Mouse (Mus musculus): Measurements from ENCODE around the gene Bcl2l1.

Bcl2l1 gene

DNA sequence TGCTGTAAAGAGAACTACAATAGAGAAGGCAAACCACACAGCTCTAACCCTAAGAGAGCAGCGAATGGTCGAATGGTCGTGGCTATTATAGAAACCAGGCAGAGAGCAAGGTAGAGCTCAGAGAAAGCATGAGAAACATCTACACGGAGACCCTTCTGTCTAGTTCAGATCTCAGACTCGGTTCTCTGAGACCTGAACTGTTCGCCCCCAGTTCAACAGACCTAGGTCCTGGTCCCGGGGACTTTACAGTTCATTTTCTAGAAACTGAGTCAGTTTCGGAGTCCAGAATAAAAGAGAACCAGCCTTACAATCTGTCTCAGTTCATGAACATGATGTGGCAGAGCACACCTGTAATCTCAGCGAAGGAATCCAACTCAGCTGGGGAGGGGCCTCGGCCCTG lies 97.0 kb downstream of the Bcl2l1 start:
- no peak for DNase-seq

DNA sequence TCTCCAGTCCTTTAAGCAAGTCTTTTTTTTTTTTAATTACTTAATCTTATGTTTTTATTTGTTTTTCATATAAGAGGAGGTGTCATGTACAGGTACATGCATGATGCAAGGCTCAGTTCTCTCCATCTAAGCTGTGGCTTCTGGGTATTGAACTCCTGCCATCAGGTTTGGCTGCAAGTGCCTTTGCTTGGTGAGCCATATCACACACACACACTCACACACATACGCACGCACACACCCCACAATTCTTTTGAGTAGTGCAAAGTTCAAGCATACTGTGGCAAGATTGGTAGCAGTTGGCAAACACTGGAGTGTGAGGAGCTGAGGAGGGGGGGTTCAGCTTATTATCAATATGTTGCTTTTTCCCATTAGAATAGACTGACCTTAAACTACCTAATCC lies 98.3 kb downstream of the Bcl2l1 start:
- DNase-seq, result peak; percentile 27

Measured in retina, postnatal 1 day (tissue).